Mouse (Mus musculus) adrenal gland, postnatal 4 days (tissue): ENCODE data around the gene Disp1. TPM values are rescaled to one million over a fixed set of nuclear protein-coding genes. Genes with fewer than 3 reads are reported as not detected.

Source experiments
- DNase-seq, 2 experiments: peaks; one replicate each; pipeline ENCODE4 v3.0.0; 2021 to 2022; ENCODE audit warnings: low spot score in 2 of 2, mixed read lengths in 2 of 2
- long read RNA-seq, 2 experiments: library from polyadenylated mRNA; stranded (forward); transcript quantifications; one replicate each; pipeline ENCODE4 v2.0.0; 2021
- total RNA-seq, 2 experiments: library from RNA; stranded (reverse); gene quantifications; 2 replicates each; pipeline ENCODE4 v1.2.3; 2021

Gene Disp1
- 10 to 100 TPM; 18.7 to 21.7 TPM for total RNA-seq
- long read RNA-seq, experiment 1, full-length matches to known transcripts = 3 of 14 reads
- long read RNA-seq, experiment 1, partial matches to known transcripts = 6 of 14 reads
- long read RNA-seq, experiment 1, other reads (novel, unspliced or antisense) = 5 of 14 reads
- long read RNA-seq, experiment 2, full-length matches to known transcripts = 4 of 25 reads
- long read RNA-seq, experiment 2, partial matches to known transcripts = 7 of 25 reads
- long read RNA-seq, experiment 2, other reads (novel, unspliced or antisense) = 14 of 25 reads

GRCm38 (mm10) chr1:183220796-183221718 is at the start of gene Disp1:
Gene Disp1 (minus strand): TSS chr1:183221522.
- peak; percentile 41 to 52 for DNase-seq

GRCm38 (mm10) chr1:183267666-183268065 is 46.3 kb upstream of the Disp1 start:
- no peak for DNase-seq

DNA sequence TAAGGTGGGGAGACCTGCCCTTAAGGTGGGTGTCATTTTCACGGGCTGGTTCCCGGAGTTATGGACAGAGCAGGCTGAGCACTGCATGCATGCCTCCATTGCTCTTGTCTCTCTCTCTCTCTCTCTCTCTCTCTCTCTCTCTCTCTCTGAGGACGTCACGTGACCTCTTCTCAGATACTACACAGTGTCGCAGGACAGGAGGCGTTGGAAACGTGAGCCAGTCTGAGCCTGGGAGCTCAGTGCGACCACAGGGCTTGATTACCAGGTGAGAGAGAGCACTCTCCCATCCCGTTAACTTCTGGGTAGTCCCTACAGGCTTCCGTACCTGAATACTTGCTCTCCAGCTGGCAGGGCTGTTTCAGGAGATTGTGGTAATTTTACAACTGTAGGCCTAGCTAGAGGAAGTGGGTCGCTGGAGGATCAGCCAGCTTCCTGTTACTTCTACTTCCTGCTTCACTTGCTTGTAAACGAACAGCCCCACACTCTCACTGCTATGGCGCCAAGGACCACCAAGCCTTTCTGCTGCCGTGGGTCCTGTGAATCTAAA is 44.7 kb upstream of the Disp1 start:
- DNase-seq = no peak

DNA sequence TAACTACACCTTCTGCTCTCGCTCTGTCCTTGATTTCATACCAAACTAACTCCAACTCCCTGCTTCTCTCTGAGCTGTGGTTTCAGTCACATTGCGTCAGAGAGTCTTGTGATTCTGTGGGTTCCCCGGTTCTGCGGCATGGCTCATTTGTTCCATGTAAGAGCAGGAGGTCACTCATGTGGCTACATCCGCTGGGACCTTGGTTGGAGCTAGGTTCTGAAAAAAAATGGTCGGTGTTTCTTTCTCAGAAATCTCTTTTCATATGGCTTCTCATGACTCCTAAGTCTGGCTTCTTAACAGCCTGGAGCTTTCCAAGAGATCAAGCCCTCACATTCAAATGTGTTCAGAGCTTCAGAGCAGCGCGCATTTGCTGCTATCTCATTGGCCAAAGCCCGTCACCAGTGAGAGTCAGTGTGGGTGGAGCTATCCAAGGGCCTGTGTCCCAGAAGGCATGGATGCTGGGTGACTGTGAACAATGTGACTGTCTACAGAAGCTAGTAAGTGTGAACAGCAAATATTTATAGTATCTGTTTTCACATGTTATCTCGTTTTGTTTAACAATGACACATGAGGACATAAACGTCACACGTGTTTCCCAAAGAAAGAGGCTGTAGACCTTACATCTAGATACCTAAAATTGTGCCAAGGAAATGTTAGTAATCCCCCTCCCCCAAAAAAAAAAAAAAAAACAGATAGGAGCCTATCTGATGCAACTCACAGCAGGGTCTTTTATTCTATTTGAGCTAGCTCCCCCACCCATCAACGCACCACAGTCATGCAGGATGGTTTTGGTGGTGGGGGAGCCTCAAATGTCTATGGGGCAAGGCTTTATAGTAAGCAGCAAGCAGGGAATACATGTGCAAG is 43.1 kb upstream of the Disp1 start:
- DNase-seq = no peak

GRCm38 (mm10) chr1:183252574-183252973 is 31.3 kb upstream of the Disp1 start:
- DNase-seq = no peak

DNA sequence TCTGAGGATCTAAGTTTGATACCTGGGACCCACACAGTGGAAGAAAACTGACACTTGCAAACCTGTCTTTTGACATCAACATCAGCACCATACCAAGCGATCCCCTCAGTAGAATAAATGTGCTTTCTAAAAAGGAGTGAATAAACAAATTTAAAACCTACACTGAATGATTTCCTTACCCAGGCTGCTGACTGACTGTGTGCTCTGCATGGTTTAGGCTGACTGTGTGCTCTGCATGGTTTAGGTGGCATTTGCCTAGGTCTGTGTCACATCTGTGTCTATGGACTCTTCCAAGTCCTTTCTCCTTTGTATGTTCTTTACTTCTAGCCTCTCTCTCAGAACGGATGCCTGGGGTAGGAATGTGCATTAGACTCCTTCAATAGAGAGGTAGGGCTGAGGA is 30.5 kb upstream of the Disp1 start:
- no peak for DNase-seq

DNA sequence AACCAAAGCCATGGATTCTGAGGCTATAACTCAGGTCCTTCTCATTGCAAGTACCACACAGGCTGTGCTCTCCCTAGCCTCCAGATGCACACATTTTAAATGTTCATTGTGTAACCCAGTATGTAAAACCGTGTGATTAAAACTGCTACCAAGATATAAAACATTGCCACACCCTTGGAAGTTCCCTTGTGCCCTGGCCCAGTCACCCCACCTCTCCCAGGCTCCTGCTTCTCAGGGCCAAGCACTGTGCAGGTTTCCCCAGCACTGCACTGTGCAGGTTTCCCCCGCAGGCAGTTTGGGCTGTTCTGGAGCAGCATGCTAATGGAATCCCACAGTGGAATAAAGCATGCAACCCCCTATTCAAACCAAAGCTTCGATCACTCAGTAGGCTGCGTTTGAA is 29.3 kb upstream of the Disp1 start:
- DNase-seq = no peak

DNA sequence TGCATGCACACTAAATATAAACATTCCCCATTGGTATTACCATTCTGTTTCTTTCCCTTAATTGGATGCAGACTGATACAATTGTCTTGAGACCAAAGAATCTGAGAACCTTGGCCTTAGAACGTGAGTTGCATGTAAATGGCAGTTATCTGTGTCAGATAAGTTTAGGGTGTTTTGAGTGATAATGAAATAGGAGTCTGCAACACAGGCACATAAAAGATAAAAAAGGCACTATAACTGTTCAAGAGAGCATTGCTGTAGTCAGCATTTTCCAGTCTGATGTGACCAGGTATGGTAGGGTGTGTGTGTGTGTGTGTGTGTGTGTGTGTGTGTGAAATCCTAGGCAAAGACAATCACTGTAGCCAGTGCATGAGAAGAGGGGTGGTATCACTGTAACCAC is 26.8 kb upstream of the Disp1 start:
- DNase-seq = no peak

GRCm38 (mm10) chr1:183243293-183243692 is 22.0 kb upstream of the Disp1 start:
- DNase-seq = no peak

- no peak for DNase-seq
These were observed 16.6 kb upstream of the Disp1 start for GRCm38 (mm10) chr1:183237901-183238300.

GRCm38 (mm10) chr1:183236460-183236859 is 15.1 kb upstream of the Disp1 start:
- DNase-seq = no peak

DNA sequence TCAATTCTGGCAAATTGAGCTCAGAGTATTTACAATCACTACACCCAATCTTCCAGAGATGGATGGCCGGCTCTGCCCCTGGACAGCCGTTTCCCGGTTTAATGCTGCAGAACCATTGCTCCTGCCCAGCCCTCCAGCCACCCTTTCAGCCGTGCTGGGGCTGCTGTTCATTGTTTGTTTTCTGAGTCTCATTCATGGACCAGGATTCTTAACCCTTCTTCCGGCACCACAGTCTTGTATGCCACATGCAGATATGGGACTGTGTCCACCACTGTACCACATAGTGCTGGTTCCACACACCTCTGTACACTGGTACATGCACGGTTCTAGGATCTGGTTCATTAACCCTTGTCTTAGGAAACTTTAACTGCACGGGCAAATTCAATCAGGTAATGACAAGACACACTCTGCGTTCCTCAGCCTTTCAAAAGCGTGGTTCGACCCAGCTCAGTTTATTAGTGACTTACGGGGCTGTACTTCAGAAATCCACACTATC is 12.4 kb upstream of the Disp1 start:
- DNase-seq = no peak

GRCm38 (mm10) chr1:183232985-183233678 is 11.8 kb upstream of the Disp1 start:
- DNase-seq = no peak

- no peak for DNase-seq
These were observed 6.1 kb upstream of the Disp1 start for GRCm38 (mm10) chr1:183227469-183227868.

- no peak for DNase-seq
These were observed 2.3 kb downstream of the Disp1 start for GRCm38 (mm10) chr1:183219021-183219420.

- no peak for DNase-seq
These were observed 4.6 kb downstream of the Disp1 start for GRCm38 (mm10) chr1:183216691-183217090.

DNA sequence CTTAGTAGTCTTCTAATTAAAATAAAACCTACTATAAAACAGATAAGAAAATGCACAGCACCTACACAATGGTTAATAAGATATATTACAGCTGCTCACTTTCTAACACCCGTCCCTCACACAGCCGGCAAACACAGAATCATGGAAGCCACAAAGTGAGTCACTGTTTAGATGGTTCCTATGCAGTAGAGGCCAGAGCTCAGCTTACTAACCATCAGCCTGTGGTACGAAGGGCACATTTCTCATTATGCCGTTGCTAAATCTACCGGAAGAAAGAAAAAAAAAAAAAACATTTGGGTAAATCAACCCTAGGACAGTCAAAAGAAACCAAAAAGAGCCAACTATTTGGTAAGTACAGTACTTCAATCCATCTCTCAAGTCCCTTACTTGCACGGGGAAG is 5.6 kb downstream of the Disp1 start:
- DNase-seq = no peak

GRCm38 (mm10) chr1:183213850-183214249 is 7.5 kb downstream of the Disp1 start:
- DNase-seq = no peak

DNA sequence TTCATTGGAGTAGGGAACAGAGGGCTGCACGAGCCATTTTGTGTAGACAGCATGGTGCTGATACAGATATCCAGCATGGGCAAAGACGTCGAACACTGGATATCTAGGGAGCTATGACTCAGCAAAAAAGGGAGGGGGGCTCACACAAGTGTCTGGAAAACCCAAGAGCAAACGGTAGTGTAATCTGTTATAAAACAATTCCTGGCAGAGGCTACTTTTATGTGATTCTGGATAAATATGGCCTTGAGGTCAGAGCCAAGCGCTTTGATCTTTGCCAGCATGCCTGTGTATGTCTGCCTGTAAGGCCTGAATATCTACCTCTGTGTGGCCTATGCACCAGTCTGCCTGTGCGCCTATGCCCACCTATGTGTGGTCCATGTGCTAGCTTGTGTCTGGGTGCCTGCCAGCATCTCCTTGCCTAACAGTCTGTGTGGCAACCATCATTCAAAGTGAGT is 8.5 kb downstream of the Disp1 start:
- DNase-seq = peak in 1 of 2 experiments; percentile 11

DNA sequence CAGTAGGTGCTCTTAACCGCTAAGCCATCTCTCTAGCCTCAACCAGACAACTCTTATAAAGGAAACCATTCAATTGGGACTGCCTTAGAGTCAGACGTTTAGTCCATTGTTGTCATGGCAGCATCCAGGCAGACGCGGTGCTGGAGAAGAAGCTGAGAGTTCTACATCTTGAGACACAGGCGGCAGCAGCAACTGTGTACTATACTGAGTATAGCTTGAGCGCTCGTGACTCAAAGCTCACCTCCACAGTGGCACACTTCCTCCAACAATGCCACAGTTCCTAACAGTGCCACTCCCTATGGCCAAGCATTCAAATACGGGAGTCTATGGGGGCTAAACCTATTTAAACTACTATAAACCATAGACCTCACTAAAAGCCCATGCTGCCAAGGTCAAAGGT is 11.2 kb downstream of the Disp1 start:
- no peak for DNase-seq
